Mouse (Mus musculus) kidney, postnatal 25 days (tissue): ENCODE data around the gene Cdpf1.

Experiments used
- DNase-seq, 2 experiments: peaks; one replicate each; pipeline ENCODE4 v3.0.0; 2021; ENCODE audit warnings: mixed read lengths in 2 of 2

Gene Cdpf1

GRCm38 (mm10) chr15:85811535-85812277 lies at the start of gene Cdpf1:
Cdpf1 (minus strand) TSS chr15:85811697.
- peak; percentile 98 to 99 for DNase-seq

- DNase-seq, result peak; percentile 96 to 98
These were observed 48.1 kb upstream of the Cdpf1 start, which contains the start of gene Gtse1 for GRCm38 (mm10) chr15:85859490-85860031. Gtse1 (plus strand) TSS chr15:85859745.

GRCm38 (mm10) chr15:85858980-85859489 lies 47.5 kb upstream of the Cdpf1 start:
- peak in 1 of 2 experiments; percentile 8 for DNase-seq

GRCm38 (mm10) chr15:85851656-85852392 lies 40.3 kb upstream of the Cdpf1 start:
- peak; percentile 40 to 86 for DNase-seq

- DNase-seq, result no peak
These were observed 33.6 kb upstream of the Cdpf1 start for GRCm38 (mm10) chr15:85845071-85845470.

GRCm38 (mm10) chr15:85841796-85842360 lies 30.4 kb upstream of the Cdpf1 start:
- peak; percentile 71 to 87 for DNase-seq

GRCm38 (mm10) chr15:85840983-85841382 lies 29.5 kb upstream of the Cdpf1 start:
- DNase-seq, result peak in 1 of 2 experiments; percentile 41

GRCm38 (mm10) chr15:85836887-85837286 lies 25.4 kb upstream of the Cdpf1 start:
- no peak for DNase-seq

- DNase-seq, result no peak
These were observed 23.8 kb upstream of the Cdpf1 start for GRCm38 (mm10) chr15:85835335-85835734.

- peak in 1 of 2 experiments; percentile 10 for DNase-seq
These were observed 21.1 kb upstream of the Cdpf1 start for GRCm38 (mm10) chr15:85832599-85832998.

- DNase-seq, result peak; percentile 93 to 96
These were observed 20.6 kb upstream of the Cdpf1 start, which contains the start of gene Ttc38 for GRCm38 (mm10) chr15:85831954-85832590. Ttc38 (plus strand) TSS chr15:85832306.

- no peak for DNase-seq
These were observed 18.0 kb upstream of the Cdpf1 start for GRCm38 (mm10) chr15:85829470-85829869.

- no peak for DNase-seq
These were observed 16.6 kb upstream of the Cdpf1 start for GRCm38 (mm10) chr15:85828071-85828470.

- DNase-seq, result no peak
These were observed 15.2 kb upstream of the Cdpf1 start for GRCm38 (mm10) chr15:85826676-85827075.

- no peak for DNase-seq
These were observed 10.5 kb upstream of the Cdpf1 start for GRCm38 (mm10) chr15:85822011-85822359.

GRCm38 (mm10) chr15:85821203-85822010 lies 9.9 kb upstream of the Cdpf1 start, which contains the start of gene Pkdrej:
Pkdrej (minus strand) TSS chr15:85821734.
- DNase-seq, result peak; percentile 12 to 56

GRCm38 (mm10) chr15:85813428-85813827 lies 1.9 kb upstream of the Cdpf1 start:
- DNase-seq, result no peak

- peak; percentile 55 to 71 for DNase-seq
These were observed 533 bp downstream of the Cdpf1 start for GRCm38 (mm10) chr15:85810806-85811521.

- no peak for DNase-seq
These were observed 1.1 kb downstream of the Cdpf1 start for GRCm38 (mm10) chr15:85810462-85810805.

- no peak for DNase-seq
These were observed 2.4 kb downstream of the Cdpf1 start for GRCm38 (mm10) chr15:85809091-85809490.

- peak; percentile 22 to 54 for DNase-seq
These were observed 3.1 kb downstream of the Cdpf1 start for GRCm38 (mm10) chr15:85808434-85808833.
